Mouse (Mus musculus): Measurements from ENCODE around the gene Ykt6. TPM values are rescaled to one million over a fixed set of nuclear protein-coding genes. Genes with fewer than 3 reads are reported as not detected.

Gene Ykt6
- polyA plus RNA-seq, 1 experiment, result 89.7 TPM

- Histone ChIP-seq H3K36me3 (ENCODE audit: control insufficient read depth, insufficient read depth) (no peaks in the 10 kb centered on the region), H3K27me3 (ENCODE audit: control insufficient read depth, insufficient read depth, insufficient read length) (peaks cover 49% of the 10 kb centered on the region), H3K79me2 (ENCODE audit: control insufficient read depth, insufficient read depth) (no peaks in the 10 kb centered on the region), H3K4me2 (ENCODE audit: low read depth) (no peak overlapping the region), H3K4me3 (no peak overlapping the region), H3ac (ENCODE audit: control insufficient read depth, insufficient read length) (no peak overlapping the region)
- no peak for TF ChIP-seq MYOD1 (IDR thresholded peaks at IDR 0.05; ENCODE audit: control insufficient read depth in 1 of 3, insufficient read length in 2 of 3, low read depth in 2 of 3)
- no peak for TF ChIP-seq CEBPB (IDR thresholded peaks at IDR 0.05; ENCODE audit: insufficient read depth, poor library complexity, severe bottlenecking)
- no peak for TF ChIP-seq TCF12 (IDR thresholded peaks at IDR 0.05; ENCODE audit: insufficient read depth, poor library complexity, severe bottlenecking)
- TF ChIP-seq E2F4 (IDR thresholded peaks at IDR 0.05; ENCODE audit: insufficient read depth), result no peak
- TF ChIP-seq USF1 (IDR thresholded peaks at IDR 0.05; ENCODE audit: low read depth), result no peak
- no peak for TF ChIP-seq SRF (IDR thresholded peaks at IDR 0.05; ENCODE audit: control insufficient read depth, insufficient read length, low read depth)
- no peak for TF ChIP-seq POLR2A (IDR thresholded peaks at IDR 0.05; ENCODE audit: insufficient read length, low read depth)
- no peak for TF ChIP-seq MAX (IDR thresholded peaks at IDR 0.05; ENCODE audit: low read depth)
- TF ChIP-seq REST (IDR thresholded peaks at IDR 0.05; ENCODE audit: insufficient read depth, insufficient read length), result no peak
- TF ChIP-seq MYOG (IDR thresholded peaks at IDR 0.05; ENCODE audit: control insufficient read depth in 1 of 3, insufficient read depth in 1 of 3, insufficient read length in 2 of 3, low read depth in 2 of 3), result no peak
- TF ChIP-seq TCF3 (IDR thresholded peaks at IDR 0.05; ENCODE audit: insufficient read length, low read depth), result no peak
- TF ChIP-seq POLR2AphosphoS2 (IDR thresholded peaks at IDR 0.05; ENCODE audit: insufficient read length, low read depth), result no peak
Measured at GRCm38 (mm10) chr11:5990910-5991309, 35.4 kb downstream of the Ykt6 start.

- TF ChIP-seq TCF3 (IDR thresholded peaks at IDR 0.05; ENCODE audit: insufficient read length, low read depth), result no peak
- TF ChIP-seq MYOG (IDR thresholded peaks at IDR 0.05; ENCODE audit: control insufficient read depth in 1 of 3, insufficient read depth in 1 of 3, insufficient read length in 2 of 3, low read depth in 2 of 3), result no peak
- TF ChIP-seq REST (IDR thresholded peaks at IDR 0.05; ENCODE audit: insufficient read depth, insufficient read length), result no peak
- TF ChIP-seq POLR2A (IDR thresholded peaks at IDR 0.05; ENCODE audit: insufficient read length, low read depth), result no peak
- TF ChIP-seq MYOD1 (IDR thresholded peaks at IDR 0.05; ENCODE audit: control insufficient read depth in 1 of 3, insufficient read length in 2 of 3, low read depth in 2 of 3), result no peak
- TF ChIP-seq USF1 (IDR thresholded peaks at IDR 0.05; ENCODE audit: low read depth), result no peak
- no peak for TF ChIP-seq POLR2AphosphoS2 (IDR thresholded peaks at IDR 0.05; ENCODE audit: insufficient read length, low read depth)
- no peak for TF ChIP-seq CEBPB (IDR thresholded peaks at IDR 0.05; ENCODE audit: insufficient read depth, poor library complexity, severe bottlenecking)
- TF ChIP-seq E2F4 (IDR thresholded peaks at IDR 0.05; ENCODE audit: insufficient read depth), result no peak
- TF ChIP-seq MAX (IDR thresholded peaks at IDR 0.05; ENCODE audit: low read depth), result no peak
- TF ChIP-seq SRF (IDR thresholded peaks at IDR 0.05; ENCODE audit: control insufficient read depth, insufficient read length, low read depth), result no peak
- no peak for TF ChIP-seq TCF12 (IDR thresholded peaks at IDR 0.05; ENCODE audit: insufficient read depth, poor library complexity, severe bottlenecking)
- no peak overlapping the region for H3K4me3 ChIP-seq
Measured at GRCm38 (mm10) chr11:5994212-5994611, 38.7 kb downstream of the Ykt6 start.

GRCm38 (mm10) chr11:5994880-5995279, 39.4 kb downstream of the Ykt6 start:
- Histone ChIP-seq H3K36me3 (ENCODE audit: control insufficient read depth, insufficient read depth) (no peaks in the 10 kb centered on the region), H3K4me3 (no peak overlapping the region), H3K4me2 (ENCODE audit: low read depth) (no peak overlapping the region), H3K79me2 (ENCODE audit: control insufficient read depth, insufficient read depth) (no peaks in the 10 kb centered on the region), H3K27me3 (ENCODE audit: control insufficient read depth, insufficient read depth, insufficient read length) (peaks cover 13% of the 10 kb centered on the region), H3ac (ENCODE audit: control insufficient read depth, insufficient read length) (no peak overlapping the region)
- TF ChIP-seq MYOD1 (IDR thresholded peaks at IDR 0.05; ENCODE audit: control insufficient read depth in 1 of 3, insufficient read length in 2 of 3, low read depth in 2 of 3) (no peak), CEBPB (IDR thresholded peaks at IDR 0.05; ENCODE audit: insufficient read depth, poor library complexity, severe bottlenecking) (no peak), REST (IDR thresholded peaks at IDR 0.05; ENCODE audit: insufficient read depth, insufficient read length) (no peak), POLR2AphosphoS2 (IDR thresholded peaks at IDR 0.05; ENCODE audit: insufficient read length, low read depth) (no peak), MYOG (IDR thresholded peaks at IDR 0.05; ENCODE audit: control insufficient read depth in 1 of 3, insufficient read depth in 1 of 3, insufficient read length in 2 of 3, low read depth in 2 of 3) (no peak), TCF12 (IDR thresholded peaks at IDR 0.05; ENCODE audit: insufficient read depth, poor library complexity, severe bottlenecking) (no peak), E2F4 (IDR thresholded peaks at IDR 0.05; ENCODE audit: insufficient read depth) (no peak), MAX (IDR thresholded peaks at IDR 0.05; ENCODE audit: low read depth) (no peak), USF1 (IDR thresholded peaks at IDR 0.05; ENCODE audit: low read depth) (no peak), POLR2A (IDR thresholded peaks at IDR 0.05; ENCODE audit: insufficient read length, low read depth) (no peak)

More at GRCm38 (mm10) chr11:5994212-5994611, 38.7 kb downstream of the Ykt6 start:
- no peak overlapping the region for H3ac ChIP-seq (ENCODE audit: control insufficient read depth, insufficient read length)
- no peak overlapping the region for H3K4me2 ChIP-seq (ENCODE audit: low read depth)
- peaks cover 16% of the 10 kb centered on the region for H3K27me3 ChIP-seq (ENCODE audit: control insufficient read depth, insufficient read depth, insufficient read length)
- H3K79me2 ChIP-seq (ENCODE audit: control insufficient read depth, insufficient read depth), result no peaks in the 10 kb centered on the region
- H3K36me3 ChIP-seq (ENCODE audit: control insufficient read depth, insufficient read depth), result no peaks in the 10 kb centered on the region

DNA sequence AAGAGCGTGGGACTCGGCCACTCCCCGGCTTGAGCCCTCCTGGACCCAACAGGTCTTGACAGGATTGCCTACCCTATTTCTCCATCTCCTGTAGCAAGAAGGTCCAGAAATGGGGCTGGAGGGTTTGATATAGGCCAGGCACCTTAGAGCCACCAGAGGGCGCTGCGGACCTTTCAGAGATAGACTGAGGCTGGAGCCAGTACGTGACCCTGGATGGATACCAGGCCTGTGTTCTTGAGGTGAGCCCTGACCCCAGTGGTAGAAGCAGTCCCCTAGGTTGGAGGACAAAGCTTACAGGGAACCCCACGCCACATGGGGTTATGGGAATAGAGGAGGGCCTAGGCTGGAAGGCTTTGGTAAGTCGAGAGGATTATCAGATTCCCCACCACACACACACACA, 40.5 kb downstream of the Ykt6 start:
- Histone ChIP-seq H3K4me3 (no peak overlapping the region), H3K36me3 (ENCODE audit: control insufficient read depth, insufficient read depth) (no peaks in the 10 kb centered on the region), H3K27me3 (ENCODE audit: control insufficient read depth, insufficient read depth, insufficient read length) (peaks cover 13% of the 10 kb centered on the region), H3K4me2 (ENCODE audit: low read depth) (no peak overlapping the region), H3K79me2 (ENCODE audit: control insufficient read depth, insufficient read depth) (no peaks in the 10 kb centered on the region), H3ac (ENCODE audit: control insufficient read depth, insufficient read length) (no peak overlapping the region)
- TF ChIP-seq USF1 (IDR thresholded peaks at IDR 0.05; ENCODE audit: low read depth), result no peak
- no peak for TF ChIP-seq TCF12 (IDR thresholded peaks at IDR 0.05; ENCODE audit: insufficient read depth, poor library complexity, severe bottlenecking)
- TF ChIP-seq E2F4 (IDR thresholded peaks at IDR 0.05; ENCODE audit: insufficient read depth), result no peak
- TF ChIP-seq MYOD1 (IDR thresholded peaks at IDR 0.05; ENCODE audit: control insufficient read depth in 1 of 3, insufficient read length in 2 of 3, low read depth in 2 of 3), result no peak
- no peak for TF ChIP-seq SRF (IDR thresholded peaks at IDR 0.05; ENCODE audit: control insufficient read depth, insufficient read length, low read depth)
- no peak for TF ChIP-seq MYOG (IDR thresholded peaks at IDR 0.05; ENCODE audit: control insufficient read depth in 1 of 3, insufficient read depth in 1 of 3, insufficient read length in 2 of 3, low read depth in 2 of 3)
- TF ChIP-seq POLR2A (IDR thresholded peaks at IDR 0.05; ENCODE audit: insufficient read length, low read depth), result no peak
- no peak for TF ChIP-seq POLR2AphosphoS2 (IDR thresholded peaks at IDR 0.05; ENCODE audit: insufficient read length, low read depth)
- no peak for TF ChIP-seq REST (IDR thresholded peaks at IDR 0.05; ENCODE audit: insufficient read depth, insufficient read length)
- TF ChIP-seq TCF3 (IDR thresholded peaks at IDR 0.05; ENCODE audit: insufficient read length, low read depth), result no peak
- TF ChIP-seq CEBPB (IDR thresholded peaks at IDR 0.05; ENCODE audit: insufficient read depth, poor library complexity, severe bottlenecking), result no peak
- no peak for TF ChIP-seq MAX (IDR thresholded peaks at IDR 0.05; ENCODE audit: low read depth)
